Mouse (Mus musculus) small intestine, adult 2 months (tissue): ENCODE measurements around the gene Ubxn1.

ENCODE experiments used
- CTCF ChIP-seq: fragments of 200-500 bp; IDR thresholded peaks from 2 replicates; pipeline ENCODE4 v1.5.1; 2012; ENCODE audit warnings: low read depth, mild to moderate bottlenecking, control low read depth, inconsistent platforms, low read length, moderate library complexity, mixed read lengths; ENCODE audit not compliant: insufficient replicate concordance, insufficient read length; ENCODE audit errors: extremely low read depth
- POLR2A ChIP-seq: fragments of 200-500 bp; IDR thresholded peaks from 2 replicates; pipeline ENCODE4 v1.6.1; 2012; ENCODE audit warnings: low read depth, mild to moderate bottlenecking, control low read depth, inconsistent platforms, low read length, moderate library complexity

DNA sequence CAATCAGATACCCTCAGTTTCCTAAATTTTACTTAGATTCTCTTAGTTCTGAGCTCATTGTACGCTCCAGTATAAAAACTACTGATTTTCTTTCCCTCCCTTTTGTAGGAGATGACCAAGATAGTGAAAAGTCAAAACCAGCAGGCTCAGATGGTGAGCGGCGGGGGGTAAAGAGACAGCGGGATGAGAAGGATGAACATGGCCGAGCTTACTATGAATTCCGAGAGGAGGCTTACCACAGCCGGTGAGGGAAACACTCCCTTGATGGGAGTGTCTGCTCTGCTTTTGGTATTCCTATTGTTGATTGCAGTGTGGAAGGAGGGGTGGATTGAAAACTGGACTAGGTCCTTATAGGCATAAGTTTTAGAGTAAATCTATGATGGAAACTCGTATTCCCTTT lies 48.6 kb upstream of the Ubxn1 start:
- TF ChIP-seq CTCF (no peak), POLR2A (no peak)
